Mouse (Mus musculus) erythroblast, adult 5-6 weeks (primary cell): Measurements from ENCODE around the gene Pkp4. TPM values are rescaled to one million over a fixed set of nuclear protein-coding genes. Genes with fewer than 3 reads are reported as not detected.

ENCODE experiments used
- ATAC-seq: replicated peaks from 2 replicates; pipeline ENCODE4 v1.8.0; 2016; ENCODE audit warnings: moderate number of reproducible peaks, mild to moderate bottlenecking, moderate TSS enrichment, inconsistent platforms; ENCODE audit not compliant: poor library complexity, low FRiP score, severe bottlenecking
- total RNA-seq, 2 experiments: library from RNA; stranded (forward) in 1 of 2; stranded (reverse) in 1 of 2; fragments of 150-400 nt in 1 of 2; fragments of 200-764, 138-1000 nt in 1 of 2; gene quantifications; 2 replicates each; pipeline versions ENCODE4 v1.2.3 to v1.2.4; 2015 to 2017; ENCODE audit warnings: low replicate concordance in 2 of 2

Gene Pkp4
- total RNA-seq, 2 experiments from 2014 or later = 8.1 to 9.6 TPM

- ATAC-seq = no peak
Measured at GRCm38 (mm10) chr2:59253435-59253834, 92.8 kb downstream of the Pkp4 start.

- ATAC-seq = no peak
Measured at GRCm38 (mm10) chr2:59258821-59259231, 98.2 kb downstream of the Pkp4 start.

- ATAC-seq = no peak
Measured at GRCm38 (mm10) chr2:59259346-59259745, 98.7 kb downstream of the Pkp4 start.

GRCm38 (mm10) chr2:59261203-59261602 lies 100.6 kb downstream of the Pkp4 start:
- ATAC-seq = no peak

- ATAC-seq = no peak
Measured at GRCm38 (mm10) chr2:59266428-59266827, 105.8 kb downstream of the Pkp4 start.

- no peak for ATAC-seq
Measured at GRCm38 (mm10) chr2:59271835-59272234, 111.2 kb downstream of the Pkp4 start.

GRCm38 (mm10) chr2:59272713-59273112 lies 112.1 kb downstream of the Pkp4 start:
- no peak for ATAC-seq

GRCm38 (mm10) chr2:59280914-59281562 lies 120.4 kb downstream of the Pkp4 start:
- no peak for ATAC-seq

- ATAC-seq = no peak
Measured at GRCm38 (mm10) chr2:59282966-59283365, 122.3 kb downstream of the Pkp4 start.

- no peak for ATAC-seq
Measured at GRCm38 (mm10) chr2:59284216-59284615, 123.6 kb downstream of the Pkp4 start.

- ATAC-seq = no peak
Measured at GRCm38 (mm10) chr2:59284734-59285490, 124.3 kb downstream of the Pkp4 start.

- ATAC-seq = no peak
Measured at GRCm38 (mm10) chr2:59285581-59285980, 124.9 kb downstream of the Pkp4 start.

- no peak for ATAC-seq
Measured at GRCm38 (mm10) chr2:59286247-59286646, 125.6 kb downstream of the Pkp4 start.

GRCm38 (mm10) chr2:59287630-59288029 lies 127.0 kb downstream of the Pkp4 start:
- ATAC-seq = no peak

- no peak for ATAC-seq
Measured at GRCm38 (mm10) chr2:59289411-59289810, 128.8 kb downstream of the Pkp4 start.

GRCm38 (mm10) chr2:59290391-59290790 lies 129.7 kb downstream of the Pkp4 start:
- no peak for ATAC-seq

GRCm38 (mm10) chr2:59299831-59300230 lies 139.2 kb downstream of the Pkp4 start:
- no peak for ATAC-seq

- no peak for ATAC-seq
Measured at GRCm38 (mm10) chr2:59301671-59302070, 141.0 kb downstream of the Pkp4 start.

- no peak for ATAC-seq
Measured at GRCm38 (mm10) chr2:59302430-59302829, 141.8 kb downstream of the Pkp4 start.

GRCm38 (mm10) chr2:59303530-59304063 lies 142.9 kb downstream of the Pkp4 start:
- ATAC-seq = no peak

- no peak for ATAC-seq
Measured at GRCm38 (mm10) chr2:59307302-59307701, 146.7 kb downstream of the Pkp4 start.
